Mouse (Mus musculus): ENCODE results near the gene Nostrin. TPM values are rescaled to one million over a fixed set of nuclear protein-coding genes. Genes with fewer than 3 reads are reported as not detected.

The Nostrin gene
- total RNA-seq, 2 experiments from 2014 or later: 3.9 to 6.6 TPM

DNA sequence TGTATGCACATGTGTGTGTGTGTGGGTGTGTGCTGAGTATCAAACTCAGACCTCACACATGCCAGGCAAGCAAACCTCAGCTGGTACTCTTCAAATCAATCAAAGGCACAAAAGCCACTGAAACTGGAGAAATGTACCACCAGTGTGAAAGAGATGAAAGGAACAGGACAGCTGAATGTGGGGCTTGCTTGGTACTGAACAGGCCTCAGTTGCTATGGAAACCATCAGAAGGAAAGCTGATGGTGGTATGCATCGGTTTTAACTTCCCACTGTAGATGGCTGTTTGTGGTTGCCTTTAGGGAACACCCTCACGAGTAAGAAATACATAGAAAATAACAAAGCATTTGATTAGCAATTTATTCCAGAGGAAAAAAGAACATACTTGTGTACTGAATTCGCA, 10.2 kb upstream of the Nostrin start:
- intact Hi-C loops (cut with DNase I): no loop called here

DNA sequence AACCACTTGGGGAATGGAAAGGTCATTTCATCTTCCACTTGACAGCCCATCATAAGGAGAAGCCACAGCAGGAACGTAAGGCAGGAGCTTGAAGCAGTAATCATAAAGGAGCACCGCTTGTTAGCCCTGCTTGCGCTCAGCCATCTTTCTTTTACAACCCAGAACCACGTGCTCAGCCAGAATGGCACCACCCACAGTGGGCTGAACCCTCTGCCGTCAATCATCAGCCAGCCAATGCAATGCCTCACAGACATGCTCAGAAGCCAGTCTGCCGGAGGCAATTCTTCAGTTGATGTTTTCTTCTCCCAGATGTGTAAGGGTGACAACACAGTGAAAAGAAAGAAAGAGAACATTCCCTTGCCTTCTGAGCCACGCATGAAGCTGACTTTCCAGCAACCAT, 7.3 kb upstream of the Nostrin start:
- DNase-seq (ENCODE audit: extremely low spot score in 1 of 2, low spot score in 2 of 2): peak in 1 of 2 experiments; percentile 41
- intact Hi-C loops (cut with DNase I): no loop called here

More for the DNA sequence above, 10.2 kb upstream of the Nostrin start:
- DNase-seq (ENCODE audit: extremely low spot score in 1 of 2, low spot score in 2 of 2): no peak

DNA sequence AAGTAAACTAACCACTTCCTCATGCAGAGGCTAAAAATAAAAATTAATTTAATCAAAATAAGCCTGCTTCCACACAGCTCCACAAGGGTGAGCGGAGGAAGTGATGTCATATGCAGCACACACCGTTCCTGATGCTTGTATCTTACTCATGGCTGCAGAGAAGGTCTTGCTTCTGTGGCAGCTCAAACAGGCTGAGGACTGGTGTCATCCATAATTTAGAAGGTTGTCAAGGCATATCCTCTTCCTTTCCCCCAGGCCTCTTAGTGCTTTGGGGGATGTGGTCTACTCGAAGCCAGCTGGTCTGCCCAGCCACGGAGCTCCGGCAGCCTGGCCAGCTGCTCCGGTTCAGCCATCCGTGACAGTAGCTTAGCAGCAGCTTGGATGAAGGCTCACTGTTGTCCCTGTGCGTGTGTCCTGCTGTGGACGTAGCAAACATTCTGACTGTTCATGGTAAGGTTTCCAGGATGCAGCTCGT, 6.6 kb upstream of the Nostrin start:
- intact Hi-C loops (cut with DNase I): no loop called here
- no peak for DNase-seq (ENCODE audit: extremely low spot score in 1 of 2, low spot score in 2 of 2)

DNA sequence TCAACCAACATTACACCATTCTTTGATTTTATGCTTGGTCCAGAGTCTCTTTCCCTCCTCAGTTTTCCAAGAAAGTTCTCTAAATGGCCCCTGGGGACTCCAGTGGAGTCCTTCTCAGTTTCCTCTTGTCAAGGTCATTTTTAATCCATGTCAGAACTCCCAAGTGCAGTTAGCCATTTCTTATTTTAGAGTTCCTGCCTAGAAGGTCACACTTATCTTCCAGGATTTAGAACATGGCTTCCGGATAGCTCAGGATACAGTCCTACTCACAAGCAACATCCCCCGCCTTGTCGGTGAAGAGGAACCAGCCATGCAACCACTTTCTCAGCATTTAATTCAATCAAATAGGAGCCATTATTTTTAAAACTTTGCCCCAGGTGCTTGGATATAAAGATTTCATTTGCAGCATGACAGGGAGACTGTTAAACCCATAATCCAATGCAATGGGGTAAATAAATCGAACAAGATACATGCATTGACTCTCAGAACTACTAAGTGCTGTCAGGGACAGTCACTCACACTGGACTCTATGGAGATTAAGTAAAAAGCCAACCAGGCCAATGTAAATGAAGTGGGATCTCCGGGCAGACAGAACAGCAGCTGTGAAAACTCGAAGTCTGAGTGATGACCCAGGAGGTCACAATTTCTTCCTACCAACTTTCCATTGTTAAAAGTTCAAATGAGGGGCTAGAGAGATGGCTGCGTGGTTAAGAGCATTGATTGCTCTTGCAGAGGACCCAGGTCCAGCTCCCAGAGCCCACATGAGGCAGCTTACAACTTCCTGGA, 6.0 kb upstream of the Nostrin start:
- DNase-seq (ENCODE audit: extremely low spot score in 1 of 2, low spot score in 2 of 2): no peak

DNA sequence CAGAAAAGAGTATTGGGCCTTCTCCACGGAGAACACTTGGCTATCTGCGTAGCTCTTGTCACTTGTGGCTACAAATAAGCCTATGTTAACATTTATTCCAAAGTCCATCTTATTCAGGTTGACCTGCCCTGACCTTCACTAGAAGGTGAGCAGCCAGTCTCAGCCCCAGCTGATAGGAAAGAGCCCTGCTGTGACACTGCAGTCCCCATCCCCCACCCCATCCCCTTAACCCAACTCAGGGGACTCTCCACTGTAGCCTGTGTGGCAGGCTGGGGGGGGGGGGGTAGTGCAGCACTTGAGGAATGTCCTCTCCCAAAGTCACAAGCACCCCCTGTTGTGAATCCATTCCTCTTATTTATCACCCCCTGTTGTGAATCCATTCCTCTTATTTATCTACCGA, 3.6 kb upstream of the Nostrin start:
- intact Hi-C loops (cut with DNase I): no loop called here
- DNase-seq (ENCODE audit: extremely low spot score in 1 of 2, low spot score in 2 of 2): no peak

More for the DNA sequence above, 6.0 kb upstream of the Nostrin start:
- intact Hi-C loops (cut with DNase I): no loop called here

DNA sequence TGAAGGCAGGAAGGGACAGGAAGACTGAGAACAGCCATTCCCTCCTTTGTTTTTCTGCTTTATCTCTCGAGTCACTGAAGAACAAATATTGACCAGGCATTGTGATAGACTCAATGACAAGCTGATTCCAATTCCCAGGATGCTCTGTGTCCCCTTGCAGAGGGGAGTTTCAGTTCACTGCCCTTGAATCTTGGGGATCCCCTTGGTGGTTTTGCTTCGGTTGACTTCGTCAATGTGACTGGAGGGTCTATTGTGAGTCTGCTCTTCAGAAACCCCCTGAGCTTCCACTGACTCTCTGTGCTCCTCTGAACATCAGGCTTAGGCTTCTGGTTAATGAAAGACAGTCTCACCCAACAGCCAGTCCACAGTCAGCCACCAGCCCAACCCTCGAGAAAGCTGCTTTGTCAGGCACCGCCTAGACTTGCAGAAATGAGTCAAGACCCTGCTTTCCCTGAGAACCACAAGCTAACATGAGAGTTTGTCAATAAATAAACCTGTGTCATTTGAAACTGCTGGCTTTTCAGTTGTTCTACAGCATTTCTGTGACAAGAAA, 3.0 kb upstream of the Nostrin start:
- intact Hi-C loops (cut with DNase I): no loop called here
- DNase-seq (ENCODE audit: extremely low spot score in 1 of 2, low spot score in 2 of 2): no peak

DNA sequence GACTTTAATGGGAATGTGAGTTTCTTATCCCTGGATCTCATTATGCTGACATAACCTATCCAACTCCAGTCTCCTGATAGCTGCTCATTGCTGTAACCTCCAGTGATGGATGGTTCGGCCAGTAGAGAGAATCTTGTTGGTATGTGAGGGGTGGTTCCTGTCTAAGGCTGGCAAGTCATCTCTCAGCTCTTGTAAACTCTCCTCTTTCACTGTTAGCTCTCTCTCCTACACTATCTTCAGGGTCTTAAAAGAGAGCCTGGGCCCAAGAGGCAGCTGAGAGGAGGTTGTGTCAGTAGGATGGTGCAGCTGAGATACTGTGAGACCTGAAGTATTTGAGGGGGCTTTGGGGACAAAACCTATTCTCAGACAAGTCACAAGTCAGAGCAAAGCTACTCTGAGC, 1.4 kb upstream of the Nostrin start:
- no peak for DNase-seq (ENCODE audit: extremely low spot score in 1 of 2, low spot score in 2 of 2)
- intact Hi-C loops (cut with DNase I): no loop called here

DNA sequence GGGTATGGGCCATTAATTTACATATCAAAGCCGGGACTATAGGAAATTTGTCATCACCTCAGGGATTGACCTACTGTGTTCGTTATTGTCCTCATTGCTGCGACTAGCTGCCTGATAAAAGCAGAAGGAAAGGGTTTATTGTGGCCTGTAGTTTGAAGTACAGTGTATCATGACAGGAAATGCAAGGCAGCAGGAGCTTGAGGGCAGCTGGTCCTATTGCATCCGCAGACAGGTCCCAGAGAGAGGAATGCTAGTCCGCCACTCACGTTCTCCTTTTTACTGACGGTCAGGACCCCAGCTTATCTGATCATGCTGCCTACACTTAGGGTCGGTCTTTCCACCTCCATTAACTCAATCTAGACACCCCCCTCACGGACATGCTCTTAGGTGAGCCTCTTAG, 663 bp upstream of the Nostrin start:
- DNase-seq (ENCODE audit: extremely low spot score in 1 of 2, low spot score in 2 of 2): no peak
- intact Hi-C loops (cut with DNase I): no loop called here

DNA sequence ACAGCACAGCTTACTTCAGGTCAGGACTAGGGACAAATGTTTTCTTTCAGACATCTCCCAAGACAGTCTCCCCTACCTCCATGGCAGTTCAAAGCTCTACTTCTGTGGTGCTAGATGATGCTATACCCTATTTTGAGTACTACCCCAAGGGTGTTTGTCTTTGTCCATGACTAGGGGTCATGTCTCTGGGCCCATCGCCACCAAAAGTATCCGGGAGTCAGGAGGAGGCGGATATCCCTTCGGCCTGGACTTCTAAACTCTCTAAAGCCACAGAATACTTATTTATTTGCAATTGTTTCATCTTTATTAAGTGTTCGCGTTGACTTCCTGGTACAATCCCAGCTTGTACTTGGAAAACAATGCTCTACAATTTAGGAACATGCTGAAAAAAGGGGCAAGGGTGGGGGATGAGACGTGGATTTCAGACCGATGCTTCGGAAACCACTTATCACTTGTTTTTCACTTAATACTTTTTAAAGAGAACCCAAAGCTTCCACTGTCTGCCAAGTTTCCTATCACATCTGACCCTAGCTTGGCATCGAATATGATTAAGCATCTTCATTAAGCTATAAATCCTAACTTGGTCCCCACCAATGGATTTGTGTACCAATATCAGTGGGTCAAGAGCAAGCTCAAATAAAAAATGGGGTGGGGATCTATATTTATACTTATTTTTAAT, 1.9 kb downstream of the Nostrin start:
- peak in 1 of 2 experiments; percentile 66 for DNase-seq (ENCODE audit: extremely low spot score in 1 of 2, low spot score in 2 of 2)
- intact Hi-C loops (cut with DNase I): no loop called here

DNA sequence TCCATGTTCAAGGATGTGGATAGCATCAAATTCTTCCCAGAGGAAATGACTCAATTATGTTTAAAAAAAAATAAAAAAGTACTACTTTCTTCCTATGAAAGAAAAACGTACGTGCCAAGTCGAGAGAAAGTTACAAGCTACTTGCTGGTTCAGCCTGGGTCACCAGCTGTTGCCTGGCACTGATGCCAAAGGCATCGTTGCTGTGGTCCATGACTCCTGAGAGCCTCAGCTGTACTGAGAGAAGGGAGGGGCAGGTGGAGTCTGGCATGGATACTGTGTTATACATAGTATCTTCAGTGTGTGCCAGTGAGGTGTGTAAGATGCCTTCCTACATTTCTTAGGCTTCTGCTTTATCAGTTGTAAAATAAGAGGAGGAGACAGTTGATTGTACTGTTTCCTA, 3.2 kb downstream of the Nostrin start:
- DNase-seq (ENCODE audit: extremely low spot score in 1 of 2, low spot score in 2 of 2): no peak
- intact Hi-C loops (cut with DNase I): no loop called here

DNA sequence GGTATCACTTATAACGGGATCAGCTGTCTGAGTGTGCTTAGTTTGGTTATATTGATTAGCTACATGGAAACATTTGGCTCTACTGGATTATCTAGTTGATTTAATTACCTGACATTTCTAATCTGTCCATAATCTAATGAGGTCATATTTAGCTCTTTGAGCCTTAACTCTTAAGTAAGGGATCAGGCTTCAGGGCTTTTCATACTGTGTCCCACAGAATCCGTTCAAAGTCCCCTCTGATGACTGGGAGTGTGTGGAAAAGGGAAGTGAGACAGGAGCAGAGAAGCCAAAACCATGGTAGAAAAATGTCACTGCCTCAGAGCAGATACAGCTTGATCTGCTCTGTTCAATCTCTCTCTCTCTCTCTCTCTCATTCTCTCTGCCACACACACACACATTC, 4.6 kb downstream of the Nostrin start:
- no peak for DNase-seq (ENCODE audit: extremely low spot score in 1 of 2, low spot score in 2 of 2)
- intact Hi-C loops (cut with DNase I): no loop called here

DNA sequence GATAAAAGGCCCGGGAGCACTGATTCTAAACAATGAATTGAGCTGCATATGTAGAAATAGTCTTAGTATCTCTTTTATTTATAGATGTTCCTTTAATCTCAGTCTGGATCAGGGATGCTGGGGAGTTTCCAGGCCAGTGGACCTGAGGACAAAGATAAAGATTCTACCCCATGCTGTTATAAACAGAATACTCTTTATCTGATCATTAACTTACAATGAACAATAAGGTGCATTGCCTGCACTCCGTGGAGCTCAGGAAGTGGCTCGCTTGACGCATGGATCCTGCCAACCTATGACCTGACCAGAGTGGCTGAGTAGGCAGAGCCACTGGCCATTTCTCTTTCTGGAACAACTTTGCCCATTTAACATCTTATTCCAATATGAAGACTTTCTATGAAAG, 5.2 kb downstream of the Nostrin start:
- no peak for DNase-seq (ENCODE audit: extremely low spot score in 1 of 2, low spot score in 2 of 2)
- intact Hi-C loops (cut with DNase I): no loop called here

DNA sequence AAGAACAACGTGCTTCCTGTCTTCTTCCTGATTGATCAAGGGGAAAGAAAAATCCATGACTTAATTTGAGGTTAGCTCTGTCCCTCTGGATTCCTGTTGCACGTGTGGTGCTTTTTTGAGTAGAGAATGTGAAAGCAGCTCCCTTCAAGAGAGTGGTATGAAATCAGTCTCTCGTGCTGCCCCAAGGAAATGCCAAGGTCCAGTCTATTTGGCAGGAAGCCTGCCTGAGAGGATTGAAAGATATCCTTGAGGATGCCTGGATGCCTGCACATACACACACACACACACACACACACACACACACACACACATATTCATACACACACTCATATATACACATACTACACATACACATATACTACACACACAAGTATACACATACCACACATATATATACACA, 13.1 kb downstream of the Nostrin start:
- no peak for DNase-seq (ENCODE audit: extremely low spot score in 1 of 2, low spot score in 2 of 2)
- intact Hi-C loops (cut with DNase I): no loop called here

DNA sequence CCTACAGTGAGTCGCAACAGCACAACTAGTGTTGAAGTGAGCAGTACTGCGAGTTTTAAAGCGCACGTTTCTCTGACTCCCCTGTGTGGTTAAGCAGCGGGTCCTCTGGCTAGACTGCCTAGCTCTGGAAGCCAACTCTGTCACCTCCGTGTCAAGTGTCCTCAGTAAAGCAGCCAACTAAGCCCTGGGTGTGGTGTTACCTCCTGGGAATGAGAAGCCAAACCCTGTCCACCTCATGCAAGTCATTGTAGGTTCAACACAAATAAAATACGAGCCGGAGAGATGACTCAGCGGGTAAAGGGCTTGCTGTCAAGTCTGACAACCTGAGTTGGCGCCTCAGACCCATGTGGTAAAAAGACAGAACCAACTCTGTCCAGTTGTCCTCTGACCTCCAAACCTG, 13.6 kb downstream of the Nostrin start:
- DNase-seq (ENCODE audit: extremely low spot score in 1 of 2, low spot score in 2 of 2): no peak
- intact Hi-C loops (cut with DNase I): no loop called here

DNA sequence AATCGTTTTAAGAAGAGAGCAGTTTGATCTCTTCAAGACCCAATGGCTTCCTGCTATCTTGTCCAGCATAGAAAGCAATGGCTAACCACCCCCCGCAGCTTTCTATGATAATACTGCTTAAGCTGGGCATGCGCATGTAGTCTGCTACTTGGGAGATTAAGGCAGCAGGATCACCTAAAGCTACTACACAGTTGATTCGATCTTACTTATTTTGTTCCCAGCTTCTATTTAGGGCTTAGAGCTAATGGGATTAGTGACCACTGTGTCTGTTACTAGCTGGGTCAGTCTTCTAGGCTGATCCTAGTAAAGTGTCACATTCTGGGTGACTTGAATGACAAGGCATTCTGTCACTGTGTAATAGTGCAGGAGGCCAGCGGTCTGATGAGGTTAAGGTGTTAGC, 15.2 kb downstream of the Nostrin start:
- intact Hi-C loops (cut with DNase I): no loop called here
- DNase-seq (ENCODE audit: extremely low spot score in 1 of 2, low spot score in 2 of 2): no peak

DNA sequence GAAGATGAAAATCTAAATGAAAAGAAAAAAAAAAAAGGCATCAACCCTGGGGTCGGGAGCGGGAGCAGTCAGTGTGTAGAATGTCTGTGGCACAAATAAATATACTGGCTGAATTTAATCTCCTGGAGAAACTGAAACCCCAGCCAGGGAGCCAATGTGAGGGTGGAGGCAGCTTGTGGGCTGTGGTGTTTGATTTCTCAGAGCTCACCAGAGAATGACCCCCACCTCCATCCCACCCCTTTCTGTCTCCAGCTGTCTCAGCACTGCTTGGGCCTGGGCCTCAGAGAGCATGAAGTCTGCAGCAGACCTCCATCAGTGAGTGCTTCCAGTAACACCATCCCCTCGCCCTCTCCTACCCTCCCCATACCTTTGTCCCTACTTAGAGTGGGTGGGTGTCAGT, 20.3 kb downstream of the Nostrin start:
- intact Hi-C loops (cut with DNase I): no loop called here
- no peak for DNase-seq (ENCODE audit: extremely low spot score in 1 of 2, low spot score in 2 of 2)

DNA sequence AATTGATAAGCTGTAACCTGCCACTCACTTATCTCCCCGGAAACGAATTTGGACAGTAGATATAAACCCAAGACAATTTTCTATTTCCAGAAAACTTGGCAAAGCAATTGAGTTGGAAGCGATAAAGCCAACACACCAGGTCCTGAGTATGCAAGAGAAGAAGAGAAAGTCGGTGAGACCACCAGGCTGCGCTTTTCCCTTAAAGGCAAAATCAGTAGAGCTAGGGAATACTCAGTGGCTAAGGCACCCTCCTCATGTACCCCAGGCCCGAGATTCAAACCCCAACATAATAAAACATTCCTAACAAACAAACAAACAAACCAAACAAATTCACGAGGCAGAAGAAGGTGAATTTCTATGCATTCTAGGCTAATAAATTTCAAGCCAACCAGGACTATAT, 20.7 kb downstream of the Nostrin start:
- intact Hi-C loops (cut with DNase I): no loop called here

DNA sequence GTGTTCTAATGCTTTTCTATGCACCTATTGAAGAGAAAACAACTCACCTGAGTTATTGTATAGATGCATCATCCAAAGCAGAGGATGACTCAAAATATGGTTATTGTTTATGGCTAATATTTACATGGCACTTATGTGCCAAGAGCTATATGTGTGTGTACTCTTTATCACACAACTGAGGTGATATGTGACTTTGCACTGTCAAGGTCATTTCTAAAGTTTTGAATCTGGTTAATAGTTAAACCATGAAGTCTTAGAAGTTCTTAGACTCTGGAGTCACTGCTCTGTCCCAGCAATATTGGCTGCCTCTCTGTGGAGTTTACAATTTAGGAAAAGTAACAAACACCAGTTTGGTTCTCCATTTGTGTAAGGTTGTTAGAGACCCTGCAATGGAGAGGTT, 23.3 kb downstream of the Nostrin start:
- intact Hi-C loops (cut with DNase I): no loop called here
- no peak for DNase-seq (ENCODE audit: extremely low spot score in 1 of 2, low spot score in 2 of 2)

More for the DNA sequence above, 20.7 kb downstream of the Nostrin start:
- no peak for DNase-seq (ENCODE audit: extremely low spot score in 1 of 2, low spot score in 2 of 2)

DNA sequence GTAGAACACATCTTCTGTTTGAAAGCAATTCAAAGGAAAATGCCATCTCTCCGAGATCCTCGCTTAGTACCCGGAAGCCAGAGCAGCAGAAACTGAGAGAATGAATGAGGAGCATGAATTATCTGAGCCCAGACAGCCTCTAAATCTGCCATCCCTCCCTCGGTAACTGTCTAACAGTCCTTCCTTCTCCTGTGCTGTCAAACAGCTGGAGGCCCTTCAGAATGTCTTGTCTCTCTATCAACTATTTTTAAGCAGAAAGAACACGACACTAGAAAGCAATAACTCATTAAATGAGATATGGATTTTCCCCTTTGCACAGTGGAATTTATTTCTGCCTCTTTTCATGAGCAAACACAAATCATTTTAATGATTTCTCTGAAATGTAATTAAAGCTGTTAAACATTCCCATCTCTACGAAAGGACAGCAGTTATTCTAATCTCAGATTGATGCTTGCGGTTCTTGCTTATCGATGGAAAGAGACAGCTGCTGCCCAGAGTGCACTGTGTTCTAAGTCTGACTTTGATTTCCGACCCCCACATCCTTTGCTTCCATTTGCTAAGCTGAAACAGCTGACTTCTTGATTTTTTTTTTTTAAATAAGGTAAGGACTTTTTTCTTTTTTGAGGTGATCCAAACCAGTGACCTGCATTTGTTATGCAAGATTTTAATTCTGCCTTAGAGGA, 34.9 kb downstream of the Nostrin start:
- intact Hi-C loops (cut with DNase I): no loop called here
- no peak for DNase-seq (ENCODE audit: extremely low spot score in 1 of 2, low spot score in 2 of 2)

DNA sequence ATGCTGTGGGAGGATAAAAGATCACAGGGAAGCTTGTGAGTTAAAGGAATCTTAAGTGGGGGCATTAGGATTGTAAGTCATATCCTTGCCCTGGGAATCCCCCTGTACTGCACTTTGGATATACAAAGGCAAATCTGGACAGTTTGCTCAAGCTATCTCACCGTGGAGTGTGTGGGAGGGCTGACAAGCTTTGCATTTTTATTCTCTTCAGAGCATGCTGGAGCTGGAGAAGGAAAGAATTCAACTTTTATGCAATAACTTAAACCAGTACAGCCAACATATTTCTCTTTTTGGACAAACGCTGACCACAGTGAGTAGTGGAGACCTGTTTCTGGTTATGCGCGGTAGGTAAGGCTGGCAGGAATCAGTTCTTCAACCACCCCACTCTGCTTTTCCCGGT, 39.7 kb downstream of the Nostrin start:
- intact Hi-C loops (cut with DNase I): no loop called here
- peak in 1 of 2 experiments; percentile 7 for DNase-seq (ENCODE audit: extremely low spot score in 1 of 2, low spot score in 2 of 2)

Measured in left cerebral cortex, postnatal 10 days (tissue).